Mouse (Mus musculus): Measurements from ENCODE around the gene Grm4.

Grm4 gene

GRCm38 (mm10) chr17:27483571-27483970, 37.6 kb downstream of the Grm4 start:
- no peak for DNase-seq

GRCm38 (mm10) chr17:27480143-27481103, 40.8 kb downstream of the Grm4 start:
- no peak for DNase-seq

GRCm38 (mm10) chr17:27475650-27476049, 45.6 kb downstream of the Grm4 start:
- no peak for DNase-seq

GRCm38 (mm10) chr17:27466620-27467019, 54.6 kb downstream of the Grm4 start:
- peak; percentile 52 for DNase-seq

GRCm38 (mm10) chr17:27465924-27466323, 55.3 kb downstream of the Grm4 start:
- DNase-seq: no peak

GRCm38 (mm10) chr17:27464327-27464962, 56.8 kb downstream of the Grm4 start:
- no peak for DNase-seq

GRCm38 (mm10) chr17:27459979-27460378, 61.2 kb downstream of the Grm4 start:
- DNase-seq: no peak

- no peak for DNase-seq
Observed at GRCm38 (mm10) chr17:27459241-27459640, 62.0 kb downstream of the Grm4 start.

GRCm38 (mm10) chr17:27457863-27458494, 63.2 kb downstream of the Grm4 start:
- DNase-seq: no peak

- no peak for DNase-seq
Observed at GRCm38 (mm10) chr17:27457038-27457577, 64.1 kb downstream of the Grm4 start.

GRCm38 (mm10) chr17:27456364-27456763, 64.8 kb downstream of the Grm4 start:
- DNase-seq: no peak

GRCm38 (mm10) chr17:27455012-27455784, 66.0 kb downstream of the Grm4 start:
- no peak for DNase-seq

- no peak for DNase-seq
Observed at GRCm38 (mm10) chr17:27454396-27454795, 66.8 kb downstream of the Grm4 start.

GRCm38 (mm10) chr17:27453045-27453444, 68.2 kb downstream of the Grm4 start:
- DNase-seq: no peak

GRCm38 (mm10) chr17:27451787-27452186, 69.4 kb downstream of the Grm4 start:
- peak; percentile 14 for DNase-seq

- DNase-seq: no peak
Observed at GRCm38 (mm10) chr17:27451216-27451615, 70.0 kb downstream of the Grm4 start.

GRCm38 (mm10) chr17:27449757-27450330, 71.4 kb downstream of the Grm4 start:
- DNase-seq: peak; percentile 61

- DNase-seq: no peak
Observed at GRCm38 (mm10) chr17:27448749-27449148, 72.5 kb downstream of the Grm4 start.

GRCm38 (mm10) chr17:27445364-27446075, 75.7 kb downstream of the Grm4 start:
- DNase-seq: no peak

- no peak for DNase-seq
Observed at GRCm38 (mm10) chr17:27442538-27443113, 78.6 kb downstream of the Grm4 start.

- no peak for DNase-seq
Observed at GRCm38 (mm10) chr17:27441778-27442177, 79.4 kb downstream of the Grm4 start.
